Mouse (Mus musculus): ENCODE measurements around the gene Lcn4.

DNA sequence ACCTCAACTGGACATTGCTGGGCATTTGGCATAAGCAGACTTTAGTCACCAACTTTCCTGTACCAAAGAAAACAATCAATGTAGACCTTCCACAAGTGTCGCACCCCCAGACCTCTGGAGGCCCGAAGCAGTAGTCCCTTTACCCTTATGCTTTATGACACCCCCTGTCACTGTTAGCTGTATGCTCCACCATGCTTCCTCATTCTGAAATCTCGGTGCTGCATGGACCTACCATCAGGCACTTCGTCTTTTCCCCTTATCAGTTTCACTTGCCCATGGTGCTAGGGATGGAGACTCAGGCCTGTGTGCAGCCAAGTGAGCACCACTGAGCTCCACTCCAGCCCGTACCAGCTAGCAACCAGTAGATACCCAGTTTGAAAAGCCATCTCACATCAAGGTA, 33.0 kb downstream of the Lcn4 start:
- TF ChIP-seq CTCF (IDR thresholded peaks at IDR 0.05; ENCODE audit: extremely low read depth, insufficient read depth, insufficient read length, insufficient replicate concordance) (no peak), POLR2A (IDR thresholded peaks at IDR 0.05; ENCODE audit: low read depth, low read length) (no peak)
